Comparison of ENCODE assay signal across 9 mouse cellular contexts in the genomic region with DNA sequence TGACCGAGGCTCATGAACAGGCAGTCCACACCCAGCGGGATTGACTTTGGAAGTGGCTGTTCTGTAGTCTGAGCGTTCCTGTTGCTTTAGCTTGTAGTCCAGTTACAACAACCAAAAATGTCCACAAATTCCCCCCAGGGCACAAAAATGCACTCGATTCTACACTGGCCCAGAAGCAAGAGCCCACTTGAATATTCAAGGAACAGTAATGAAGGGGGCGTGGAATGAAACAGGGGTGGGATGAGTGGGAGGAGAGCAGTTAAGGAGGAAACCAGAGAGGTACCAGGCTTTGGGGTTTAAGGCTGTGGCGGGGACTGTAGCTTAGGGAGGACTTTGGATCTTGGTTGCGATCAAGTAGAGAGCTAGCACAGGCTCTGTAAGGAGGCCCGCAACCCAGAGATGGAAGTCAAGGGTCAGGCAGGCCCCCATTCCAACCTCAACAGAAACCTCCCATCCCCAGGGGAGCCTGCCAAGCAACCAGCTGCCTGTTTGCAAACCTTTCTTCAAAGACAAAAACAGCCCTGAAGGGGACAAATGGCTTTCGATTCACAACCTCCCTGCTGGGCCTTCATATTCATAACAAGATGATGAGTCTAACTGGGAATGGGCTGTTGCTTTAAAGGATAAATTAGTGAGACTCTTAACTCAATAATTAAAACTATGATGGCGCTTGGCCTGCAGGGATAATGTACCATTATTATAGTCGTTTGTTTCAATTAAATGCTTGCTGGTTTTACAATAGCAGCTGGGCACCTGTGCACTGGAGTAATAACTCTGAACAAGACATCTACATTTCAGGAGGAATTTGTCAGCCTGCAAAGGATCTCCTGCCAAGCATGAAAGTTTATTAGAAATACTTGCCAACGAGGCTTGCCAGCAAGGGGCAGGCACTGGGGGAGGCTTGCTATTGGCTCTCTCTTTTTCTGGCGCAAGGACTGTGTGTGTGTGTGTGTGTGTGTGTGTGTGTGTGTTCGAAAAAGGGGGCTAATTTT.
A peak's percentile ranks its signal among the peaks of the same experiment; 100 is the strongest.
DNase-seq lines count a peak whose midpoint lies in the region; ATAC-seq lines count a peak whose summit lies in the region.
"Had no signal": no experiment of that assay in that cellular context is flagged by ENCODE, and none has a peak within 500 bp of the region (broad histone marks: within the 10 kb centered on the region; RNA-seq: fewer than 3 reads in every experiment).

No protein-coding gene starts in this region.

- no peak overlapping the region for H3K4me3 ChIP-seq in neural tube, embryonic 11.5 days (ENCODE audit: low read depth, low read length)
- no peak overlapping the region for H3K4me3 ChIP-seq in neural tube, embryonic 15.5 days (replicated peaks)

- DNase-seq in cerebellum, postnatal 10 days: peak; percentile 80
- DNase-seq in cerebellum, adult 18-20 months: no peak
- DNase-seq in neural tube, embryonic 11.5 days (ENCODE audit: low spot score): peak; percentile 41
- DNase-seq in neural tube, embryonic 10.5 days (ENCODE audit: extremely low spot score, low spot score): no peak
- DNase-seq in kidney, postnatal 36 days: peak; percentile 26 to 29
- no peak for DNase-seq in spleen, postnatal 36 days (ENCODE audit: low spot score in 2 of 2)

- H3K27me3 ChIP-seq in neural tube, embryonic 11.5 days (ENCODE audit: control insufficient read depth, insufficient read depth, low read length): 0 out of 2 replicates have a peak, but pooled peaks cover 3% of the 10 kb centered on the region
- H3K27me3 ChIP-seq in neural tube, embryonic 15.5 days (replicated peaks): peaks cover 59% of the 10 kb centered on the region

- no peak overlapping the region for H3K9ac ChIP-seq in neural tube, embryonic 11.5 days (ENCODE audit: low read length)
- no peak overlapping the region for H3K9ac ChIP-seq in neural tube, embryonic 15.5 days (replicated peaks)

- peaks cover 17% of the 10 kb centered on the region for H3K4me1 ChIP-seq in neural tube, embryonic 11.5 days (ENCODE audit: control insufficient read depth, insufficient read depth, low read length)
- H3K4me1 ChIP-seq in neural tube, embryonic 15.5 days: peaks cover 64% of the 10 kb centered on the region

- no peaks in the 10 kb centered on the region for H3K36me3 ChIP-seq in neural tube, embryonic 11.5 days (ENCODE audit: control insufficient read depth, insufficient read depth, low read length)
- H3K36me3 ChIP-seq in neural tube, embryonic 15.5 days: no peaks in the 10 kb centered on the region

- H3K9me3 ChIP-seq in neural tube, embryonic 11.5 days (ENCODE audit: control insufficient read depth, low read length): no peaks in the 10 kb centered on the region
- no peaks in the 10 kb centered on the region for H3K9me3 ChIP-seq in neural tube, embryonic 15.5 days (replicated peaks)

- H3K27ac ChIP-seq in neural tube, embryonic 11.5 days (ENCODE audit: low read depth, low read length): no peak overlapping the region
- peak overlapping the region; percentile 60 for H3K27ac ChIP-seq in neural tube, embryonic 15.5 days (replicated peaks)
- H3K27ac ChIP-seq: macrophage had no signal

- no peak overlapping the region for H3K4me2 ChIP-seq in neural tube, embryonic 11.5 days (ENCODE audit: low read depth)
- no peak overlapping the region; the same call in 1 of the 2 replicates for H3K4me2 ChIP-seq in neural tube, embryonic 15.5 days

- ATAC-seq in neural tube, embryonic 11.5 days (ENCODE audit: insufficient read depth, low FRiP score, low TSS enrichment): no peak
- ATAC-seq in neural tube, embryonic 15.5 days (ENCODE audit: low FRiP score): peak; percentile 54
- no peak for ATAC-seq in inflammation-experienced regulatory T-cells, adult 6 months

- WGBS in neural tube, embryonic 11.5 days: 31% methylated on average over 14 of the region's 14 CpGs
- 21% methylated on average over 14 of the region's 14 CpGs for WGBS in neural tube, embryonic 15.5 days

Comparison
In these comparisons a context has a peak if more than half of its experiments do, and no peak if none do; other contexts are left out.
1. DNase-seq: peak in cerebellum, postnatal 10 days (2 of 2), neural tube, embryonic 11.5 days (single experiment) and kidney, postnatal 36 days (2 of 2); none in cerebellum, adult 18-20 months (0 of 2), neural tube, embryonic 10.5 days (single experiment) and spleen, postnatal 36 days (0 of 2).